Mouse (Mus musculus): ENCODE results near the gene Cfap73.
A peak's percentile ranks its signal among the peaks of the same experiment; 100 is the strongest.

Cfap73 gene

DNA sequence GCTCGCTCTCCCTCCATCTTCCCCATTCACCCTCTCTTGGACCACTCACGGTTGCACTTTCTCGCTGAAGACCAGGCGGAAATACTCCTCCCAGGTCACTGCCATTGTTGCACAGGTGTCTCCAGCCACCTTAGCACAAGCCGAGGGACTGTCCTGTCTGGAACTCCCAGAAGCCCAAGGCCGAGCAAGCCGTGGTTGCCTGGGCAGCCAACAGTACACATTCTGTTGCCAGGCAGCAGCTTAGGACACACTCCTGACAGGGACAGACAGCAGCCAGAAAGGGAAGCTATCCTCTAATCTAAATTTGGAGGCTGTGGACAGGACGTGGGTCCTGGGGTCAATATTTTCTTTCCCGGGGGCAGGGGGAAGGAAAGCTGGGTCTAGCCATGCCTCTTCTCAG, at the start of gene Cfap73:
Cfap73 (minus strand) TSS at position 105 of the 400 bp plus-strand sequence.
- DNase-seq (ENCODE audit: low spot score): no peak

DNA sequence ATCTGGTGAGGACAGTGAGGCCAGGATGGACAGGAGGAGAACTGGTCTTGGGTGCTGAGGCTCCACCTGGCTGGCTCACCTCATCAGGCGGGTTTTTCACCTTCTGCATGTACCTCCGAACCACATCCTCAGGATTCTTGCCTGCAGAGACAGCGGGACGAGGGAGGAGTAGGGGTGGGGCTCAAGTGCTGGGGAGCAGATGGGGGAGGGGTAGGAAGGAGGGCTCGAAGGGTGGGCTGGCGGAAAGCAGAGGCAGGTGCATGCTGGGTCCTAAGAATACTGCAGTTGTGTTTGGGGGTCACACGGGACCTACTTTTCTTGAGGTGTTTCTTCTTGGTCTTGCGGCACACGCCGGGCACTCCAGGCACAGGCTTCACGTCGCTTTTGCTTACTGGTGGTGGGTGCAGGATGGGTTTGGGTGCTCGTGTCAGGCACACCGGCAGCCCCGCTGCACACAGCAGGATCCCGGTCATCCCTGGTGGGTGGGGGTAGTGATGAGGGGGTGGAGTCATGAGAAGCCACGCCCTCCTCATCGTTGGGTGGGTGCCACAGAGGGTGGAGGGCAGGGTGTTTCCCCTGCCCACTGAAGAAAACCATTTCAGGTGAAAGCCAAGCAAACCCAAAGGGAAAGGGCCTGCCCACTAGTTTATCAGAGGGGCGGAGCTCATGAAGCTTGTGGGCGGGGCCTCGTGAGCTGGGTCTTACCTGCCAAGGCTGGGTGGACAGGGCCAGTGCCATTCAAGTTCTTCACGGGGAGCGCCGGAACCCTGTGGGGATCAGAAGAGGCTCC, 49.1 kb upstream of the Cfap73 start:
- no peak for DNase-seq (ENCODE audit: low spot score)

DNA sequence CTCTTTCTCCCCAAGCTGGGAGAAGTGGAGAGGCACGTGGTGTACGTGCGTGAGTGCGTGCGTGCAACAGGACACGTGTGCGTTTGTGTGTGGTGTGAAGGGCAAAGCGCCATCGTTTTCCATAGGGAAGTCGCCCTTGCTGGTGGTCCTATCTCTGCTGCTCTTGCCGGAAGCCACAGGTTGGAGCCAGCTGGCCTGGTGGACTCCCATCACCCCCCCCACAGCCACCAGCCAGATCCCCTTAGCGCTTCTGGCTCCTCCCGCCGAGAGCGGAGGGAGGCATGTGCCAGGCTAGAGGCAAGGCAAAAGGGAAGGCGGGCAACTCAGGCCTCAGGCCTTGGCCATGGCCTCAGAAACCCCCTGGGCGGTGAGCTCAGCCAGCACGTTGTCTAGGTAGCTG, 46.9 kb upstream of the Cfap73 start:
- DNase-seq (ENCODE audit: low spot score): no peak

DNA sequence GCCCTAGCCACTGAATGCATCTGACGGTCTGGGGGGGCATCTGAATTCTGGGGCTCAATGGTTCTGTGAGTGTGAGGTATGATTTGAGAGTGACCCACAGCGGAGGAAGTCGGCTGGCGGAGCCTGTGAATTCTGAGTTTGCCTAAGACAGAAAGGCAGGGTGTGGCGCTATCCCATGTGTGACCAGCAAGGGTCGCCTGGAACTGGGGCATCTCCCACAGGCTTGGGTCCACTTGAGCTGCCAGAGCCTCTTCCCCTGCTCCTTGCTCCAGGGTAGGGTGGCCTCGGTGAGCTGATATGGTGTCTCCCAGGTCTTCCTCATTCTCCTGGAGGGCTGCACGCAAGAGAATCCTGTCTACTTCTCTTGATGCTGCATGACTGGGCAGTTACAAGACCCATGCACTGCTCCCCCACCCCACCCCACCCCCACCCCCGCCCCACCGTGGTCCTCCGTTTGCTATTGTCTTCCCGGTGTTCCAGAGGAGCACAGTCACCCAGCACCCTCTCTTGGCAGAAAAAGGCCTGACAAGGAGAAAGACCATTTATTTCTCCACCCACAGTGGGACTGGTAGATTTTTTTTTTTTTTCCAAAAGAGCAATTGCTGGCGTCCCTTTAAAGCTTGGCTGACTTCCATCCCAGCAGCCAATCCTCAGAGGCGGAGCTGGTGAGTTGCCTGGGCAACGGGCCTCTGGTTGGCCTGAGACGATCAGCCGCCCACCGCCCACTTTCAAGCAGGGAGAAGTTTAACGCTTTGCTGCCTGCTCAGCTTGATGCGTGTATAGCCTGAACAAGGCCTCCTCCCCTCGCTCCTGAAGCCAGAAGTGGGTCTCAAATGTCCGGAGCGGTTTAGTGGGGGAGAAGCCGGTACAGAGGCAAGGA, 45.9 kb upstream of the Cfap73 start:
- peak; percentile 83 for DNase-seq (ENCODE audit: low spot score)

DNA sequence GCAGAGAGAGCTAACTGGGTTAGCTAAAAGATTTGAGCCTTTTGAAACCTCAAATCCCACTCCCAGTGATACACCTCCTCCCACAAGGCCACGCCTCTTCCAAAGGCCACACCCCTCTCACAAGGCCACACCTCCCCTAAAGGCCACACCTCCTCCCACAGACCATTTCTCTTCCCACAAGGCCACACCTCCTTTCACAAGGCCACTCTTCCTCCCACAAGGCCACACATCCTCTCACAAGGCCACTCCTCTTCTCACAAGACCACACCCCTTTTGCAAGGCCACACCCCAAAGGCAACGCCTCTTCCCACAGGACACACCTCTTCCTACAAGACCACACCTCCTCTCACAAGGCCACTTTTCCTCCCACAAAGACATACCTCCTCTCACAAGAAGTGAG, 43.5 kb upstream of the Cfap73 start:
- no peak for DNase-seq (ENCODE audit: low spot score)

DNA sequence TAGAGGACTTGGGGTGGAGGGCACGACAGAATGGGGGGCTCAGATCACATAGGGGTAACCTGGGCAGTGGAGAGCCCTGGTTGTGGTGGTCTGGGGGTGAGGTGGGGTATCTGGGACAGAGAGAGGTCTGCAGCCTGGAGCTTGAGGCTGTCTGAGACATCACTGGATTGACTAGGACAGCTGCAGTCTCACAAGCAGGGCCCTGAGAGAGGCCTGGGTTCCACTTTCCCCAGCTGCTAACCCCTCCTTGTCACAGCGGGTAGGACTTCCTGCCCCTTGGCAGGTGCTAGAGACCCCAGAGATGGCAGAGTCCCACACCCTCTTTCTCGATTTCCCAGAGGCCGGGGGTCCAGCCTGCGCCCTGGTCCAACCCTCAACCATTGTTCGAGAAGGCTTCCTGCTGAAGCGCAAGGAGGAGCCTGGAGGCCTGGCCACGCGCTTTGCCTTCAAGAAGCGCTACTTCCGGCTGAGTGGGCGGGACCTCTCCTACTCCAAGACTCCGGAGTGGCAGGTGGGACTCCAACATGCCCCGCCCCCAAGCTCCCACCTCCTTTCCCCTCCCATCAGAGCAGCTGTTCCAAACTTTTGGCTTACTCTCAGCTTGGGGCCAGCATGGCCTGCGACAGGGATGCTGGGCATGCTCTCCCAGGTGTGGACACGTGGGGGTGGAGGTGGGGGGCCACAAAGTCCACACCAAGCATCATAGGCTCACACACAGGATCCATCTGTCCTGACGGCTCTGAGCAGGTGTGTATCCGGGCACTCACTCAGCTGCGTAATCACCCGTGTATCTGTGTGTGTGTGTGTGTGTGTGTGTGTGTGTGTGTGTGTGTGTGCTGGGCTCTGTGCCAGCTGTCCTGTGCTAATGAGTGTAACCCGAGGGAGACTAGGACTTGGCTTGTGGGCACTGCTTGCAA, 40.5 kb upstream of the Cfap73 start:
- no peak for DNase-seq (ENCODE audit: low spot score)

DNA sequence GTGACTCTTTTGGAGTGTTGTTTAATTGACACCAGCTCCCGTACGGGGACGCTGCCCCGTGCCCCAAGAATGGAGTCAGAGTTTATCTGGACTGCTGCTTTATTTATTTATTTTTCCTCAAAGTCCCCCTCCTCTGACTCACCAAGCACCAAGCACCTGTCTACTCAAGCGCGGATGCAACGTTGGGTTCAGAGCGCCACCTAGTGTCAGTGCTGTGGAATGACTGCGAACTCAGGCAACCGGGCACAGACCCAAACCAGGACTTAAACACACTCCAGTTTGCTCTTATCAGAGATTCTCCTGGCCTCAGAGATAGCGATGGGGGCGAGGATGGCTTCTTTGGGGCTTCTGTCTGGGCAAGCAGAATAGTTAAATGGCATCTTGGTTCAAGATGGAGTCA, 39.6 kb upstream of the Cfap73 start:
- peak; percentile 59 for DNase-seq (ENCODE audit: low spot score)

DNA sequence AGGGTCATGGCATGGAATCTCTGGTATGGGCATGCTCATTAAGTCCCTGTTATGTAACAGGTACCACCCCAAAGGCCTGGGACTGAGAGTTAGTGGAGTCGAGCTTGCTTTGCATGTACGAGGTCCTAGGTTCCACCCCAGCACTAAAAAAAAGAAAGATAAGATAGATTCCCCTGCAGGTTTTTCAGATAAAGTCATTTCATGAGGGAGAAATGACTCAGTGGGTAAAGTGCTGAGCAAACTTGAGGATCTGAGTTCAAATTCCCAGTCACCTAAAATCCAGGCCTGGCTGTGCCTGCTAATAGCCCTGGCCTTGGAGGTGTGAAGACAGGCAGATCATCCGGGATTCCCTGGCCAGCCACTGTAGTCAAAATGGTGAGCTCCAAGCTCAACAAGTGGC, 37.8 kb upstream of the Cfap73 start:
- no peak for DNase-seq (ENCODE audit: low spot score)

DNA sequence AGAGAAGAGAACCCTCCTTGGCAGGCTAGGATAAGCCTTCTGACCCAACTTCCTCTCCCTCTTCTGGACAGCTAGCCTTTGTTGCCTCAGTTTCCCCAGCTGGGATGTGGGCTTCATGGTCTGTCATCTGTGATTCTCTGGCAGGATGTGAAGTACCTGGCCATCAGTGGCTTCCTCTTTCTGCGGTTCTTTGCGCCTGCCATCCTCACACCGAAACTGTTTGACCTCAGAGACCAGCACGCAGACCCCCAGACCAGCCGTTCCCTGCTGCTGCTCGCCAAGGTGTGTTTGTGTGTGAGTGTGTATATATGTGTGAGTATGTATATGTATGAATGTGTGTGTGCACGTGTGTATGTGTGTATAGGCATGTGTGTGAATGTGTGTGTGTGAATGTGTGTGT, 36.1 kb upstream of the Cfap73 start:
- DNase-seq (ENCODE audit: low spot score): no peak

DNA sequence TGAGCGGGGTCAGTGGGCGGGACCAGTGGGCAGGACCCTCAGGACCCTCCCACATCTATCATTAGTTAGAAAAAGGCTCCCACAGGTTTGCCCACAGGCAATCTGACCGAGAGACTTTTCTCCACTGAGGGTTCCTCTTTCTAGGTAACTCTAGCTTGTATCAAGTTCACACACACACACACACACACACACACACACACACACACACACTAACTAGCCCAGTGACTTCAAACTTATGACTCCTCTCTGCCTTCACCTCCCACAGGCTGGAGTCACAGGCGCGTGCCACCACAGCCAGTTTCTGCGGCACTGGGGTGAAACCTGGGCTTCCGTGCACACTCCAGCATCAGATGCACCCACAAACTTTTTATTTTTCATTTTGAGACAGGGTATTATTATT, 34.7 kb upstream of the Cfap73 start:
- DNase-seq (ENCODE audit: low spot score): no peak

DNA sequence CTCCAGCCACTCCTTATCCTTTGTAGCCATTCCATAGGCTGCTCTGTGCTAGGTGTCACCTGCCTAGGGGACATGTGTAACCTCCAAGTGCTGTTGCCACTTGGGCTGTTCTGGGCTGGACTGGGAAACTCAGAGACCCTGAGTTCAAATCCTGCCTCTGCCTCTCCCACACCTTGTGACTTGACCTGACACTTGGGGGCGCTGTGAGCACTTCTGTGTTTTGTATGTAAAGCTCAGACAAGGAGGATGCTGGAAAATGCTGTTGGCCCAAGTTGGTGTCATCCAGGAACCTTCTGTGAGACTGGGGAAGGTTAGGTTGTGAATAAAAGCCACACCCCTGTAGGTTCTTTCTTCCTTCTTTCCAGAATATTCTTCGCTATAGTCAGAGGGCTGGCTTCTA, 30.9 kb upstream of the Cfap73 start:
- DNase-seq (ENCODE audit: low spot score): no peak

DNA sequence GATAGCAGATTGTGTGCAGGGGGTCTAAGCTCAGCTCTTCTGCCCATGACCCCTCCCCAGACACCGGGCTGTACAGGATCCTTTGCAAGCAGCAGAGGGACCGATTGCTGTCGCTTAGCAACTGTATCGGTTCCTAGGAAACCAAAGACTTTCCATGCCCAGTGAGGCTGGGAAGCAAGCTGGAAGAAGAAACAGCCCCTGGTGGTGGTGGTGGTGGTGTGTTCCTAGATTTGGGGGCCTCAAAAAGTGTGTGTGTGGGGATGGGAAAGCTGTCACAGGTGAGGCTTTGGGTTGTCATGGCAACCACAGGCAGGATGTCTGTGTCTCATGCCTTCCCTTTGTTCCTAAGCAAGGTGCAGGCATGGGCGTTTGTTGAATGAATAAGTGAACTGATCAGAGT, 26.8 kb upstream of the Cfap73 start:
- DNase-seq (ENCODE audit: low spot score): no peak

DNA sequence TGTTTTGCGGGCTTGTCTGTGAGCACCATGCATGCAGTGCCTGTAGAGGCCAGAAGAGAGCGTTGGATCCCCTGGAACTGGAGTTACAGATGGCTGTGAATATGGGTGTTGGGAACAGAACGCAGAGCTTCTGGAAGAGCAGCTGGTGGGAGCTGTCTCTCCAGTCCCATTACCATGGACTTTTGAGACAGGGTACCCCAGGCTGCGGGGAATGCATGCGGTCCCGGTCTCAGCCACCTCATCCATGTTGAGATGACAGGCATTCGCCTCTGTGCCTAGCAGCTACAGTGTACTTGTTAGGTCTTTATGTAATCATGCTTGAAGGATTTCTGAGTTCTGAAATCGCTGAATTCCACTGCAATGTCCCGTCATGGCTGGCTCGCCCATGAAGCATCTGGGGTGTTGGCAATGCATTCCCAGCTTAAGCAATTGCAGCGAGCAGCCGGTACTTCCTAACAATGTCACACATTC, 22.3 kb upstream of the Cfap73 start:
- DNase-seq (ENCODE audit: low spot score): no peak

DNA sequence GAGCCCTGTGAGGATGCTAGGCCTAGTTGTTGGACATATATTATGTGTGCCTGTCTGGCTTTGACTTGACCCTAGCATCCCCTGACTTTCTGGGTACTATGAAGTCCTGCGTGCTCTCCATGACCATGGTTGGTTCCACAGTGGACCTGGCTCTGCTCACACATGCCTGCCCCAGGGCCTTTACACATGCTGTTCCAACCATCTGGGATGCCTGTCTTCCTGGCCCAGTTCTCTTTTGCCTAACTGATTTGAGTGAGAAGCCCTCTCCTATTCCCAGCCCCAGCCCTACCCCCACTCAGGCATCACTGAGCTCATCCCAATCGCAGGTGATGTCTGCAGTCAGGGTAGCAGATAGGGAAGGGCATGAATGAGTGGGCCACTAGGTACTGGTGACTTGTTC, 19.8 kb upstream of the Cfap73 start:
- DNase-seq (ENCODE audit: low spot score): no peak

DNA sequence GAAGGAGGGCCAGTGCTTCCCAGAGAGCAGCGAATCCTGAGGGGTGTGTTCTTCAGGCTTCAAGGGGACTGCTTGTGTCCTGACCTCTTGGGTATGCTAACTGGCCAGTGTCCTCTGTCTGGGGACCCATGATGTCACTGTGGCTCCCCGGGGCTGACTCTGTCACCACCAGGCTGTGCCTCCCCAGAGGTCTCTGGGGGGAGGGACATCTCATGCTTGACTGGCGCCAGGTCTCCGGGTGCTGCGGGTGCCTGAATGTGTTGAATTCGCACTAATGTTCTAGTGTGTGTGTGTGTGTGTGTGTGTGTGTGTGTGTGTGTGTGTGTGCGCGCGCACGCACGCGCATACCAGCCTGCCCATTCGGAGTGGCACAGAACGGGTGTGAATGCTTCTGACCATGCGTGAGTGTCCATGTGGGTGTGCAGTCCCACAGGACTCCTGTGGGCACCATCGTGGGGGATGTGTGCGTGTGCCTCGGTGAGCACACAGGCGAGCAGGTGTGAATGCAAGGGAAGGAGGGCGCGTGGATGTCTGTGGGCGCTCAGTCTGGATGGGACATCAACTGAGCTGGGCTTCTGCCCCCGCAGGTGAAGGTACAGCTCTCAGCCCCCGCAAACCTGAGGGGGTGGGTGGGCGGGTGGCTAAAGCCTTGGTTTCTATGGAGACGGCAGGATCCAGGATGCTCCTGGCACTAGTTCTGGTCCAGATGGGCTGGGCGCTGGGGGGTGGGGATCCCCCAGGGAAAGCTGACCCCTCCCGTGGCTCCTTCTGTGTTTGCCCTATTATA, 19.1 kb upstream of the Cfap73 start:
- no peak for DNase-seq (ENCODE audit: low spot score)

DNA sequence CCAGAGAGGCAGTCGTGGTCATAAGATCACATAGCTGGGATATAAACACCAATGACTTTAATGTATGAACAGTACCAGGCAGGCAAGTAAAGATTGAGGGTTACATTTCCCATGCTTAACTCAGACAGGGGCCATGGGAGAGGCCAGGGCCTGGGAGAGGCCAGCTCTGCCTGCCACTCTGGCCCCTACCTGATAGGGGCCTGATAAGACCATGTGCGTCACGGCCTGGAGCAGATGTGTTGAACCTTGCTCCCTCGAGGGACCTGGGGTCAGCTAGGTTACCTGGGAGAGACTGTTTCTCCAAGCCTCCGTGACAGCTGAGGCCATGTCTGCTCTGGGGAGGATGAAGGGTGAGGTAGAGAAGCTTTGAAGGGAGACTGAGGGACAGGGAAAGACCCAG, 17.2 kb upstream of the Cfap73 start:
- DNase-seq (ENCODE audit: low spot score): no peak

DNA sequence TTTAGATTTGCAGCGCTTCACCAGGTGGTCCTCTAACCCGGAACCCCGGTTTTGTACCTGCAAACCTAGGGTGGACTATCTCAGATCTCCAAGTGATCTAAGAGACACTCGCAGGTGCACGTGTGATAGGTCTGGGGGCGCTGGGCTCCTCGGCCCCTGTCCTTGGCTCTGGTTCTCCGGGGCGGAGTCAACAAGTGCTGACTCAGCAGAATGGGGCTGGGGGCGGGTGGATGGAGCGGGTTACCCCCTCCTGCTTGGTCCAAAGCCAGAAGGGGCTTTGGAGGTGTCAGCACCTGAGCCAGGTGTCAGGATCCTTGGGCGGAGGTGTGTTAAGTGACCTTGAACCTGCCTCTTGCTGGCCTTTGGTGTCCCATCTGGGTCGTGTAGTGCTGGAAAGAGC, 15.9 kb upstream of the Cfap73 start:
- no peak for DNase-seq (ENCODE audit: low spot score)

DNA sequence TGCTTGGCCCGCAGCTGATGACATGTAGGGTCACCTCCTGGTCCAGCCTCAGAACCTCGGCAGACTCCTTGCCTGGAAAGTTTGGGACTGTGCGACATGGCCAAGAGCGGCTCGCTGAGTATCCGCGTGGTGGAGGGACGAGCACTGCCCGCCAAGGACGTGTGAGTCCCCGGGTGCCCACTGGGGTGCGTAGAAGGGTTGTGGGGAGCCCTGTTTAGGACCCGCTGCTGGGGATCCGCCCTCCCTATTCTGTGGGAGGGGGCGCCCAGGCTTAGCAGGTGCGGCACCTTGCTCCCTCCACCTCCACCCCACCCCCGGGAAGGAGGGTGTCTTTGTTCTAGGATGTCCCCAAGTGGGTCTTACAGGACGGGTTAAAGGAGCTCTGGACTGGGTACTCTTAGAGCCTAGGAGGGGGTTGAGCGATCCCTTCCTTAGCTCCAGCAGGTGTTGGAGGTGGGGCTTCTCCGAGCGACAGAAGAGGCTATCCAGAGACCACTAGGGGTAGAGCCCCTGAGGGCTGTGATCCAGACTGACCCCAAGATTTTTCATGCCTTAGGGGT, 15.4 kb upstream of the Cfap73 start:
- no peak for DNase-seq (ENCODE audit: low spot score)

DNA sequence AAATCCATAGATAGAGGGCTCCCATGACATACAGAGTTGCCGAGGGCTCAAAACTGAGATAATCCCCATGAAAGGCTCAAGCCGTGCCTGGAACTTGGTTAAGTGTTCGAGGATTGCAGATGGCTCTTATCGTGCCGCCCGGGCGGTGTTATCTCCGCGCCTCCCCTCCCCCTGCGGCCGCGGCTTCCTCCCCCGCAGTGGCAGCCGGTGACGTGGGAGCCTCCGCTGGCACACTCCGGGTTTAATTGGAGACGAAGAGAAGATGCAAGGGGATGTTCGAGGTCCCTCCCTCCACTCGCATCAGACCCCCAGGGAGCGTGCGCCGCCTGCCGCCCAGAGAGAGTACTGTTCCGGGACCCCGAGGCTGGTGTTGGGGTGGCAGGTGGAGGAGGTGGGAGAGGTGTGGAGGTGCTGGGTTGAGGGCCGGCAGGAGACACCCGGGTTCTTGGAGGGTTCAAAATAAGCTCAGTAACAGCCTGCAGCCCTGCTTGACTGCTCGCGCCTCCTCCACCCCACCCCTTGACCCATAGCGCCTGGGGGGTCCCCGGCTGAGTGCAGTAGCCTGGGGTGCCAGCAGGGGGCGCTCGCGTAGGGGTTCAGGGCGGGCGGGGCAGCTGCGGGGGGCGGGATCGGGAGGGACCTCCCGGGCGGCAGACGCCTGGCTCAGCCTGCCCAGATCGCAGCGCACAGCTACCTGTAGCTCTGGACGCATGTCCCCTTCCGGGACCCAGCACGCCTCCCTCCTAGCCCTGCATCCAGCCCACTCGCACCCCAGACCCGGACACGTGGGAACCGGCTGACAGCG, 14.7 kb upstream of the Cfap73 start, which contains the start of gene Rasal1:
Rasal1 (plus strand) TSS at position 244 of the 805 bp plus-strand sequence.
- DNase-seq (ENCODE audit: low spot score): peak; percentile 39

Data from urinary bladder, postnatal 14 days (tissue).